Mouse (Mus musculus) midbrain, embryonic 14.5 days (tissue): ENCODE data around the gene Zmat5. TPM values are rescaled to one million over a fixed set of nuclear protein-coding genes. Genes with fewer than 3 reads are reported as not detected.

Source experiments
- ATAC-seq: fragments of 200-750 bp; cut with Nextera tagmentation; 2 replicates; pipeline ENCODE4 v1.8.0; 2017; ENCODE audit warnings: moderate number of reproducible peaks, moderate library complexity; ENCODE audit not compliant: low FRiP score, low TSS enrichment
- DNase-seq: peaks from one replicate; pipeline ENCODE4 v3.0.0-alpha.2; 2015
- H3K27ac ChIP-seq: fragments of 300-500 bp; sonication (generic); replicated peaks from 2 replicates; pipeline ENCODE4 v1.5.1; 2014; ENCODE audit warnings: mild to moderate bottlenecking, low read depth, low read length, moderate library complexity
- H3K27me3 ChIP-seq: fragments of 300-500 bp; sonication (generic); 2 replicates; pipeline ENCODE4 v1.6.1; 2014; ENCODE audit warnings: low read length, control low read depth, mixed read lengths; ENCODE audit not compliant: control insufficient read depth, insufficient read depth
- H3K36me3 ChIP-seq: fragments of 300-500 bp; sonication (generic); 2 replicates; pipeline ENCODE4 v1.6.1; 2014; ENCODE audit warnings: low read length, control low read depth; ENCODE audit not compliant: control insufficient read depth, insufficient read depth
- H3K4me1 ChIP-seq: fragments of 300-500 bp; sonication (generic); 2 replicates; pipeline ENCODE4 v1.6.1; 2014; ENCODE audit warnings: mild to moderate bottlenecking, antibody characterized with exemption, low read length, control low read depth; ENCODE audit not compliant: control insufficient read depth, insufficient read depth
- H3K4me2 ChIP-seq: fragments of 300-500 bp; sonication (generic); 2 replicates; pipeline ENCODE4 v1.6.1; 2014; ENCODE audit warnings: mild to moderate bottlenecking, low read length, moderate library complexity
- H3K4me3 ChIP-seq: fragments of 300-500 bp; sonication (generic); replicated peaks from 2 replicates; pipeline ENCODE4 v1.5.1; 2014; ENCODE audit warnings: low read depth, low read length
- H3K9ac ChIP-seq: fragments of 300-500 bp; sonication (generic); replicated peaks from 2 replicates; pipeline ENCODE4 v1.6.1; 2014; ENCODE audit warnings: mild to moderate bottlenecking, low read length, moderate library complexity
- H3K9me3 ChIP-seq: fragments of 300-500 bp; sonication (generic); 2 replicates; pipeline ENCODE4 v1.6.1; 2016; ENCODE audit warnings: low read length, control low read depth, mixed read lengths; ENCODE audit not compliant: control insufficient read depth
- WGBS: fragments of 180-500 bp; shearing (Covaris S2); extraction: QIAGEN DNeasy Blood & Tissue Kit; methylation state at CpG from one replicate; pipeline ENCODE4 v1.1.7; 2014; 5-methylcytosine and 5-hydroxymethylcytosine counted together
- polyA plus RNA-seq: library from polyadenylated mRNA; unstranded; fragments of >200 nt; fragmentation: Nextera tagmentation; extraction: Ambion mirVana; gene quantifications from 2 replicates; pipeline ENCODE4 v1.2.1, GENCODE M21; 2014

Gene Zmat5
- 60.0 and 63.6 TPM in 2 replicates for polyA plus RNA-seq

DNA sequence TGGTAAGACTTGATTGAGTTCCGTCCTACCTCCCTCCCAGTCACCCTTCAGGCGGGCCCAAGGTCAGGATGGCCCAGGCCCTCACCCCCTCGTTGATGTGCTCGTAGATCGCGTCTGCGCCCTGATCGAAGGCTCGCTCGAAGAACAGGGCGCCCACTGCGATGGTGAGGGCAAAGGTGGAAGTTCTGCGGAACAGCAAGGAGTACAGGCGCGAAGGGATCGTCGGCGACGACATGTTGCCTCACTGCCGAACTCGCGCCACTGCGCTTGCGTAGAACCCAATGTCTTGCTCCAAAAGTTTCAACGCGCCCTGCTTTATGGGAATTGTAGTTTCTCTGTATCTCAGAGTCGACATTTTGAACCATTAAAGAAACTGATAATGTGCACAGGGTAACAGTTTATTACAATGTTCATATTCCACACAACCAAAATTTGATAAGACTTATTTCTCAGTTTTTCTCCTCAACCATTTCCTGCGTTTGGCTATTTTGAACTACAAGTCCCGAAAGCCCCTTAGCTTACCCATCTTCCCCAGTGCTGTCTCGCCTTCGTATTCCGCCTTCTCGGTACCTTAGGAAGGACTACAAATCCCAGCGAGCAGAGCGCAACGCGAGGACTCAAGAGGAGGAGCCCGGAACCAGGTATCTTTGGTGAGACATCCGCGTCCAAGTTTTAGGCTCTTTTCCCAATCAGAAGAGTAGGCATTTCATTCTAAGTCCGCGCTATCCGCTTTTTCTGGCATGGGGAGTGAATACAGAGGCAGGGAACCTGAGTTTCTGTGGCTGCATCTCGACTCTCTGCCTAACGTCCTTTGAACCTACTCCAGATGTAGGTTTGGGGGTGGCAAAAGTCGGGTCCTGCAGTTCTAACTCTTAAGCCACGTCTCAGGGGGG, at the start of gene Zmat5, which contains the start of gene Uqcr10:
Gene Zmat5 (plus strand): TSS at position 607 of the 893 bp plus-strand sequence.
Gene Uqcr10 (minus strand): TSS at position 271 of the 893 bp plus-strand sequence.
- ATAC-seq (peak; percentile 95), DNase-seq (peak; percentile 97)
- H3K36me3 ChIP-seq: peaks cover 12% of the 10 kb centered on the region
- H3K4me1 ChIP-seq: peaks cover 16% of the 10 kb centered on the region
- H3K9me3 ChIP-seq: no peaks in the 10 kb centered on the region
- H3K27ac ChIP-seq: peak within 1 kb of the TSS; percentile 70; the same call in 1 of the 2 replicates
- H3K4me3 ChIP-seq: peak within 1 kb of the TSS; percentile 82
- WGBS: under 1% methylated on average over 47 of the region's 47 CpGs
- H3K4me2 ChIP-seq: peak within 1 kb of the TSS; percentile 90
- H3K27me3 ChIP-seq: no peaks in the 10 kb centered on the region
- H3K9ac ChIP-seq: peak within 1 kb of the TSS; percentile 68

DNA sequence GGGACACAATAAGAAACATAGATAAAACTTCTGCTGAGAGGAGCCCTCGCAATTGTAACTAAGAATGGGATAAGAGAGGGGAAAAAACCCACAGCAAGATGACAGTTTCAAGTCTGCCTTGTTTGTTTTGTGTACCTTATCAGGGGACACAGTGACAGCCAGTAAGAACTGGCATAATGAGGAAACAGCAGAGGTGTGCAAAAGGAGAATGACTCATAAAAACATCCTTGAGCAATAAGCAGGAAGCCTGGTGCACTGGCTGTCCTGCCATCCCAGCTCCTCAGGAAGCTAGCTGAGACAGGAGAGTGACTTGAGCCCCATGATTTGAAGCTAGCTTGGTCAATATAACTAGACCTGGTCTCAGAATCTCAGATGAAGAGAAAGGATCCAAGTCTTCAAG, 44.7 kb upstream of the Zmat5 start:
- H3K4me3 ChIP-seq: no peak overlapping the region
- H3K27me3 ChIP-seq: no peaks in the 10 kb centered on the region
- no peaks in the 10 kb centered on the region for H3K9me3 ChIP-seq
- H3K9ac ChIP-seq: no peak overlapping the region
- DNase-seq: no peak
- H3K27ac ChIP-seq: no peak overlapping the region
- H3K4me2 ChIP-seq: no peak overlapping the region
- H3K4me1 ChIP-seq: no peaks in the 10 kb centered on the region
- 93% methylated on average over 1 of the region's 1 CpGs for WGBS
- no peak for ATAC-seq
- H3K36me3 ChIP-seq: peaks cover 74% of the 10 kb centered on the region

DNA sequence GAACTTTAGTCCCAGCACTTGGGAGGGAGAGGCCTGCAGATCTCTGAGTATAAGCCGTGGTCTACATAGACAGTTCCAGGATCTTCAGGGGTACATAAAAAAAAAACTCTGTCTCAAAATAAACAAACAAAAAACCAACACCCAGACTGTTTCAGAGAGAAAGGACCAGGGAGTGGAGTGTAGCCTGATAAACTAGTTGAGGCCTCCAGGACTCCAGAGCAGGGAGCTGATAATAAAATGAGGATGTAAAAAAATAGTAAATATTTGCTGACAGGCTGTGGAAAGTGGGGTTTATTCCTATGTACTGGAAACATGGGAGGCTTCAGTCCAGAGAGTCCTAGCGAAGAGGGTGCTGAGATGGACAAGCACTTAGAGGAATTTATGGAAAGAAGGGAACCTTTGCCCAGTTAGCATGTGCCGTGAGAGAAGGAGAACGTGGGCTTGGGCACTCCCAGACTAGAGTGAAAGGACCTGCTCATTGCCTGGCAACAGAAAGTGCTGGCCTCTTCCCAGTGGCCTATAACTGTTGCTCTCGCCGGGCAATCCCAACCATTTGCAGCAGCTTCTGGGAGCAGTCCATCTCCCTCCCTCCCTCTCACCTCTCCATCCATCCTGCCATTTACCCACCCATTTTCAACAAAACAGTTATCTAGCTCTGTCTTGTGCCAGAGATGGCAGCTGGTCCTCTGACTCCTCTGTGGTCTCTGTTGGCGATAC, 44.0 kb upstream of the Zmat5 start:
- peaks cover 68% of the 10 kb centered on the region for H3K36me3 ChIP-seq
- ATAC-seq: no peak
- H3K4me1 ChIP-seq: no peaks in the 10 kb centered on the region
- no peak overlapping the region for H3K4me3 ChIP-seq
- no peak overlapping the region for H3K27ac ChIP-seq
- no peaks in the 10 kb centered on the region for H3K9me3 ChIP-seq
- no peaks in the 10 kb centered on the region for H3K27me3 ChIP-seq
- WGBS: 84% methylated on average over 7 of the region's 7 CpGs
- no peak overlapping the region for H3K9ac ChIP-seq
- H3K4me2 ChIP-seq: no peak overlapping the region
- DNase-seq: no peak

GRCm38 (mm10) chr11:4661324-4661723, 43.2 kb upstream of the Zmat5 start:
- Histone ChIP-seq H3K4me1 (no peaks in the 10 kb centered on the region), H3K27ac (no peak overlapping the region), H3K4me3 (no peak overlapping the region), H3K9me3 (no peaks in the 10 kb centered on the region), H3K36me3 (peaks cover 65% of the 10 kb centered on the region), H3K4me2 (no peak overlapping the region), H3K27me3 (no peaks in the 10 kb centered on the region), H3K9ac (no peak overlapping the region)
- ATAC-seq (no peak), DNase-seq (no peak)
- WGBS: 90% methylated on average over 4 of the region's 4 CpGs

GRCm38 (mm10) chr11:4661871-4662495, 42.5 kb upstream of the Zmat5 start:
- Histone ChIP-seq H3K27me3 (no peaks in the 10 kb centered on the region), H3K27ac (no peak overlapping the region), H3K9ac (no peak overlapping the region), H3K4me2 (no peak overlapping the region), H3K36me3 (peaks cover 64% of the 10 kb centered on the region), H3K9me3 (no peaks in the 10 kb centered on the region), H3K4me3 (no peak overlapping the region), H3K4me1 (no peaks in the 10 kb centered on the region)
- WGBS: 79% methylated on average over 10 of the region's 10 CpGs
- no peak for DNase-seq
- ATAC-seq: no peak

DNA sequence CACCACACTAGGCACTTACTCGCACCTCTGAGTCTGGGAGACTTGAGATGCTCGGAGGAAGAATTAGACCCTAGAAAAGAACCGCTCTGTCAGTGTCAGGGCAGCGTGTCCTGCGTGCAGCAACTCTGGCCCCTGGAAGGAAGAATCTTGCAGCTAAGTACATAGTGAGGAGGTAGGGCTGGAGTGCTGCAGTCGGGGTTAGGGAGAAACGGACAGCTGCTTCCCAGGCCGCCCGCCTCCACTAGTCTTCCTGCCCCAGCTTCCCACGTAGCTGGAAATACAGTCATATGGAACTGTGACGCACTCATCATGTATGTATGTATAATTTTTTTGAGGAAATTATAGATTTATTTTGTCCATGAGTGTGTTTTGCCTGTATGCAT, 42.0 kb upstream of the Zmat5 start:
- Histone ChIP-seq H3K4me1 (no peaks in the 10 kb centered on the region), H3K9me3 (no peaks in the 10 kb centered on the region), H3K27ac (no peak overlapping the region), H3K4me2 (no peak overlapping the region), H3K36me3 (peaks cover 61% of the 10 kb centered on the region), H3K4me3 (no peak overlapping the region), H3K9ac (no peak overlapping the region), H3K27me3 (no peaks in the 10 kb centered on the region)
- ATAC-seq: no peak
- no peak for DNase-seq
- 90% methylated on average over 11 of the region's 11 CpGs for WGBS

DNA sequence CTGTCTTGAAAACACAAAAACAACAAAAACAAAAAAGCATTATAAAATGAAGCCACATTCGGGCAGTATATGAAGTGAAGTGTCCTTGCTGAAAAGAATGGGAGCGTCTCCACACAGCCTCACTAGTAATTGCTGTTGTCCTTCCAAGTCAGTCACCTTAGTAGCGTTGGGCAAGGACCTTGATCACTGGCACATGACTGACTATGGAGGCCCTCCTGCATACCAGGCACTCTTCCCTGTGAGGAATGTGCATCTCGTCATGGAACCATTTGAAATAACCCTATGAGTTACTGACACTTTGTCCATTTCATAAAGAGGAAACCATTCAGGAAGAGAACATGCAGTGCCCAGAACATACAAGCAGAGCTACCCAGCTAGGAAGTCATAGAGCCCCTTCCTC, 32.7 kb upstream of the Zmat5 start:
- H3K36me3 ChIP-seq: peaks cover 50% of the 10 kb centered on the region
- ATAC-seq: no peak
- WGBS: 89% methylated on average over 4 of the region's 4 CpGs

DNA sequence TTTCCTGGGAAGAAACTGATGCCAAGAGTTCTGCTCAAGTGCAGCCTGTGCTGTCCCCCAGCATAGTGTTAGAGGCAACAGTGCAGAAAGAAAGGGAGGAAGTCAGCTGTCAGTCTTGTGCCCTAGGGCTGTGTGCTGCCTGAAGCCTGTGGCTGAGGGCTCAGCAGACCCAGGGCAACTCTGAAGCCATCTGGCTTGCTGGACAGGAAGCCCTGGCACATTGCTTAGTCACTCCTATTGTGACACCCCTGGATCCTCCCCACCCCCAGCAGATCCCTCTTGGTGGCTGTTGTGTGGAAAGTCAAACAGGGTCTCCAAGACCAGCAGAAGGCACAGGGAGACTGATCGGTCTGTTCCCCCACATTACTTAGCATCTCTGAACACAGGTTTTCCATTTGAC, 29.9 kb upstream of the Zmat5 start:
- no peaks in the 10 kb centered on the region for H3K9me3 ChIP-seq
- ATAC-seq (no peak), DNase-seq (no peak)
- H3K4me1 ChIP-seq: no peaks in the 10 kb centered on the region
- no peak overlapping the region for H3K27ac ChIP-seq
- H3K4me3 ChIP-seq: no peak overlapping the region
- 95% methylated on average over 1 of the region's 1 CpGs for WGBS
- no peaks in the 10 kb centered on the region for H3K27me3 ChIP-seq
- no peak overlapping the region for H3K4me2 ChIP-seq
- no peak overlapping the region for H3K9ac ChIP-seq
- H3K36me3 ChIP-seq: peaks cover 66% of the 10 kb centered on the region

More for the DNA sequence above, 32.7 kb upstream of the Zmat5 start:
- Histone ChIP-seq H3K9me3 (no peaks in the 10 kb centered on the region), H3K27me3 (no peaks in the 10 kb centered on the region), H3K4me1 (no peaks in the 10 kb centered on the region), H3K4me3 (no peak overlapping the region), H3K4me2 (no peak overlapping the region), H3K27ac (no peak overlapping the region), H3K9ac (no peak overlapping the region)
- no peak for DNase-seq
